Mouse (Mus musculus) ES-Bruce4 (cell line): ENCODE data around the gene Olfr376.

Source experiments
- CTCF ChIP-seq: IDR thresholded peaks from one replicate; pipeline ENCODE4 v1.8.1; 2011; ENCODE audit warnings: low read depth, low read length
- EP300 ChIP-seq: IDR thresholded peaks from 2 replicates; pipeline ENCODE4 v1.6.1; 2011; ENCODE audit warnings: low read depth, low read length; ENCODE audit not compliant: insufficient read depth
- POLR2A ChIP-seq: IDR thresholded peaks from one replicate; pipeline ENCODE4 v1.8.1; 2011; ENCODE audit warnings: low read length; ENCODE audit not compliant: insufficient read depth

DNA sequence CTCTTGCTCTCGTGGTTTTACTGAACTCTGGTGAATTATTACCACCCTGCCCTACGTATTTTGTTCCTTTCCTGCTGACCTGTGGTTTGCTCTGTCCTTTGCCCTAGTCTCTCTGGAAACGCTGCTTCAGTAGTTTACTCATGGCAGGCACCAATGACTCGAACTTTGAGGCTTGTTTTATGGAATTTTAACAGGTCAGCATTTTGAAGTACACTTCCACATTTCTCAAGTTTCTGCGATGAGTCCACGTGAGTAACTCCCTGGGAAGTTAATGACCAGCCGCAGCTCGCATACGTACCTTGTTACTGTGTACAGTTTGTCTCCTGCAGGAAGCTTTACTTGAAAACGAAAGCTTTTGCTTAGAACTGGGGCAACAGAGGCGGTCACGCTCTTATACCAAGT, 44.6 kb upstream of the Olfr376 start:
- no peak for TF ChIP-seq EP300
- no peak for TF ChIP-seq CTCF
- no peak for TF ChIP-seq POLR2A
